Mouse (Mus musculus) WW6 (cell line): Measurements from ENCODE around the gene Ltbp4.

Experiments
- DNase-seq: peaks from one replicate; pipeline ENCODE4 v3.0.0-alpha.2; 2013; ENCODE audit warnings: low read depth, low spot score

The Ltbp4 gene

GRCm38 (mm10) chr7:27298816-27299215 lies 38.7 kb downstream of the Ltbp4 start:
- DNase-seq: no peak

- DNase-seq: no peak
These were observed 39.4 kb downstream of the Ltbp4 start for GRCm38 (mm10) chr7:27298033-27298610.

- no peak for DNase-seq
These were observed 41.0 kb downstream of the Ltbp4 start for GRCm38 (mm10) chr7:27296518-27296917.

DNA sequence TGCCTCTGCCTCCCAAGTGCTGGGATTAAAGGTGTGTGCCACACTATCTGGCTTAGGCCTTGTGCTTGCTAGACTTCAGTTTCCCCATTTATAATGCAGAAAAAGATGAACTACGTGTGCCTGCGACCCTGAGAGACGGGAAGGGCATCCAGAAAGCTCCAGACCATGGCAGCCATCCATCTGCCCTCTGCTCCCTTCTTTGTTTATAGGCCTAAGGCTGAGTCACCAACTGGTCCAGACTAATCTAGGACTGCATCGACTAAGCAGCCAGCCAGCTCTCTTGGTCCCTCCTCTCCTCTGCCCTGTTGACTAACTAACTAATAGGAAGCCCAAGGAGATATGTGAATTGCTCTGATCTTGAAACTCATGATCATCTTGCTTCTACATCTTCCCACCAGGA lies 41.5 kb downstream of the Ltbp4 start:
- DNase-seq: no peak

DNA sequence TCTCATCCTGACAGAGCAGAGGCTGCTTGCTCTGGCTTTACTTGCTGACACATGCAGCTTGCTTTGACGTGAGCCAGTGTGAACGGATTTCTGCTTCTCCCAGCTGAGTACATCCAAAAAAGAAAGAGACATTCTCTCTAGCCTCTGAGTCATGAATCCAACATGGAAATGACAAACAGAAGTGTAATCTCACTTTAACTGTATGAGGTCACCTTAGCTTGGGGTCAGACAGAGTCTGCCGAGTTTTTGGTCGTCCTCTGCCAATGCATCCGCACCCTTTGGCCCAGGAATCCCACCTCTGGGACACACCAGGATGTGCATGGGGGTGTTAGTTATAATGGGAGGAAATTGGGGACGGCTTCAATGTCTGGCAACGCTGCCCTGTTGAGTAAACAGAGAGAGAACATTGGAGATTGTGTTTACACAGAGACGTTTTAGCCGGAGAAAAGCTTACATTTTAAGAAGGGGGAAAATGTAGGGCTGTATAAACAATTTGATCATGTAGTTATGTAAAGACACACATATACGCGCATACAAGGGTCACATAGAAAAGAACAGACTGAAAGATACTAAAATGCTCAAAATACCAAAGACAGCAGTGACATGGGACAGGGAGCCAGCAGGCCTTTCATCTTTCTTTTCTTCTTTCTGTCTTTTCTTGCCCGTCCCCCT lies 45.6 kb downstream of the Ltbp4 start:
- DNase-seq: no peak

- no peak for DNase-seq
These were observed 46.9 kb downstream of the Ltbp4 start for GRCm38 (mm10) chr7:27290555-27290954.

GRCm38 (mm10) chr7:27288732-27289131 lies 48.8 kb downstream of the Ltbp4 start:
- DNase-seq: no peak

- peak; percentile 62 for DNase-seq
These were observed 51.8 kb downstream of the Ltbp4 start for GRCm38 (mm10) chr7:27285698-27286066.

GRCm38 (mm10) chr7:27284865-27285697 lies 52.4 kb downstream of the Ltbp4 start:
- peak; percentile 90 for DNase-seq

- no peak for DNase-seq
These were observed 55.3 kb downstream of the Ltbp4 start for GRCm38 (mm10) chr7:27282225-27282624.

DNA sequence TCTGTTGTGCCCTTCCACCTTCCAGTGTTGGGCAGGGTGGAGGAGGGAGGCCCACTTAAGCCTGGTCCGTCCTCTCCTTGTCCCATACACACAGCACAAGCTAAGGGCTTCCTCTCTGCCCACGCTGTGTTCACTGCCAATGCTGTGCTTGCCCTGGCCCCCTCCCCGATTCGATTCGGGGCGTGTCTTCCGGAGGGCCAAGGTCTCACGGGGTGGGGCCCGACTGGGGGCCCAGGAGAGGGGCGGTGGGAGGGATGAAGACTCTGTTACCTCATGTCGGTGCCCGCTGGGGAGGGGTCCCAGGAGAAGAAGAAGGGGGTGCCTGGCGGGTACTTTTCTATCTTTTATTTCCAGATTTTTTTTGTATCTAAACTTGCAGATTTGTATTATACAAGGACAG lies 55.8 kb downstream of the Ltbp4 start:
- DNase-seq: no peak

- DNase-seq: no peak
These were observed 60.3 kb downstream of the Ltbp4 start for GRCm38 (mm10) chr7:27277191-27277590.

DNA sequence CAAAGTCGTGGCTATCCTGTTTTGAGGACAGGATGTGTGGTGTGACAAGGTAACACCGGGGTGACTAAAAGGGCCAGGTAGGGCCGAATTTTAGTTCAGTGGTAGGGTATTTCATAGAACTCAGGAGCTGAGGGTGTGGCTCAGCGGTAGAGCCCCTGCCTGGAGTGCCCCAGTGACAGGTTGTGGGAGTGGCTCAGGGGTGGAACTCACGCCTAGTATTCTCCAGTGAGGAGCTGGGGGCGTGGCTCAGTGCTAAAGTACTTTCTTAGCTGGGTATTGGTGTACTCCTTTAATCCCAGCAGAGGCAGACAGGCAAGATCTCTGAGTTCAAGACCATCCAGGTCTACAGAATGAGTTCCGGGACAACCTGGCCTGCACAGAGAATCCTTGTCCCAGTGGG lies 61.5 kb downstream of the Ltbp4 start:
- no peak for DNase-seq

GRCm38 (mm10) chr7:27274916-27275315 lies 62.6 kb downstream of the Ltbp4 start:
- no peak for DNase-seq

GRCm38 (mm10) chr7:27273739-27274351 lies 63.6 kb downstream of the Ltbp4 start:
- DNase-seq: peak; percentile 87

- DNase-seq: no peak
These were observed 66.1 kb downstream of the Ltbp4 start for GRCm38 (mm10) chr7:27271423-27271822.

DNA sequence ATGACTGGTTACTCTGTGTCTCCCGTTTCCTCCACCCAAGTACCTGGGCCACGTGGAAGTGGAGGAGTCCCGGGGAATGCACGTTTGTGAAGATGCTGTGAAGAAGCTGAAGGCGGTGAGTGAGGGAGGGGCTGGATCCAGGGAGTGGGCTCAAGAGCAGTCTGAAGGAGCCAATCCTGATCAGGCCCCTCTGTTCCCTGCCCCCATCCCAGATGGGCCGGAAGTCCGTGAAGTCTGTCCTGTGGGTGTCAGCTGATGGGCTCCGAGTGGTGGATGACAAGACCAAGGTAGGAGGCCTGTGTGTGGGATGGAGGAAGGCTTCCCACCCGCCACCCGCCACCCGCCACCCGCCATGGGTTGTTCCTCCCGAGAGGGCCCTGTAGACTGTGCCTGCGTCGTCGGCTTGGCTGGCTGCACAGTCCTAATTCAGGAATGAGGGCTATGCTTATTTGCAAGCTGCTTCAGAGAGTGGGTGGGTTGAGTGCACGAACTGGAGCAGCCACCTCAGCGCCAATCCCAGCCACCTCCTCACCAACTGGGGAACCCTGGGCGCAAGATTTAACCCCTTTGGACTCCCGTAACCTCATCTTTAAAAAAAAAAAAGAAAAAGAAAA lies 70.9 kb downstream of the Ltbp4 start:
- DNase-seq: no peak

DNA sequence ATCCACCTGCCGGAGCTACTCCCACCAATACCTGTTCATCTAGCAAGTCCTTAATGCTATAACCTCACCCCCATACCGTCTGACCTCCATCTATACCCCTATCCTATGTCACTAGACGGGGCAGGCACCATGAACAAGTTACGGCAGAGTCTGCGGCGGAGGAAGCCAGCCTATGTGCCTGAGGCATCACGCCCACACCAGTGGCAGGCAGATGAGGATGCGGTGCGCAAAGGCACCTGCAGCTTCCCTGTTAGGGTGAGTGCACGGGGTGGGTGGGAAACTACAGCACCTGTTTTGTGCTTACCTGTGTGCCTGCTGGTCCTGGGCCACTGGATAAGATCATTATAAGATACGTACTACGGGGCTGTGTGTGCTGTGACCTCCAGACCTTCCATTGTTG lies 72.7 kb downstream of the Ltbp4 start:
- DNase-seq: no peak

DNA sequence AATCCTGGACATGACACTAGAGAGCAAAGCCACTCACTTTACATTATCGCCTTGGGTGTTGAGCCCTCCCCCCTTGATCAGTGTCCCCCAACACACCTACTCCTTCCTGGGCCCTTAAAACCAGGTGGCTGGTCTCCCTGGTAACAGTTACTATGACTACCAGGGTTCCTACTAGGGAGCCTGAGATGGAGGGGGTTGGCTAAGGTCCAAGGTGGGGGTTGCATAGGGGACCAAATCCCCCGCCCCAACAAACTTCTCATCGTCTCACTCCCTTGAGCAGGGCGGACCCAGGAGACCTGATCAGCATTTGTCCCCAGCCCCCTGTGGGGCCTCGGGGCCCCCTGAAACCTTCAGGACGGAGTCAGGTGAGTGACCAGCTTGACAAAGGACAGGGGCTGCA lies 75.6 kb downstream of the Ltbp4 start:
- no peak for DNase-seq

DNA sequence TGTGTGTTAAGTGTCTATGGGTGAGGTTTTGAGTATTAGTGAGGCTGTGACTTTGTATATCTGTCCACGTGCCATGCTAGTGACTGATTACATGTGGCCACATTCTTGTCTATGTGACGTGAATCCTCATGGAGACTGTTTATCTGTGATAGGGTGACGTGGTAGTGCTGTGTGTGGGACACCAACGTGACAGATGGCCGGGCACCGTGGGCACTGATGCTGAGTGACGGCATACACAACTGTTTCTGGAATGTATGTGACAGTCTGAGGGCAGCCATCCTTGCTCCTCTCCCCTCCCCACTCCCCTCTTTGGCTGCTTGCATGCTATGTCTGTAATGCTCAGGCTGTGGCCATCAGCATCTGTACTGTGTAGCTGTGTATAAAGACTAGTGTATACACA lies 76.6 kb downstream of the Ltbp4 start:
- DNase-seq: no peak

DNA sequence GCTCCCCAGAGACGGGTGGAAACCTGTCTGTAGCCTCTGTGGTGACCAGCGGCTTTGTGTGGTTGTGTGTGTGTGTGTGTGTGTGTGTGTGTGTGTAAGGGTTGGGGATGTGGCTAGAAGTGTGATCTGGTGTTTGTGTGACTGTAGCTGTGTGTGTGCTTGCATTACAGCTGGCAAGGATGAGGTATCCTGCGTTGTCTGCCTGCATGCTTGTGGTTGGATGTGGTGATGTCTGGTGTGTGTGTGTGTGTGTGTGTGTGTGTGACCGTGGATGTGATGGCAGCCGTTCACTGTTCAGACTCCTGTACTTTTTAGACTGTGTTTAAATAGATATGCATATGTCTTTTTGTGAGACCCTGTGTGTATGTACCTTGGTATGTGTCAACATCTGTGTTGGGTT lies 77.7 kb downstream of the Ltbp4 start:
- DNase-seq: no peak

DNA sequence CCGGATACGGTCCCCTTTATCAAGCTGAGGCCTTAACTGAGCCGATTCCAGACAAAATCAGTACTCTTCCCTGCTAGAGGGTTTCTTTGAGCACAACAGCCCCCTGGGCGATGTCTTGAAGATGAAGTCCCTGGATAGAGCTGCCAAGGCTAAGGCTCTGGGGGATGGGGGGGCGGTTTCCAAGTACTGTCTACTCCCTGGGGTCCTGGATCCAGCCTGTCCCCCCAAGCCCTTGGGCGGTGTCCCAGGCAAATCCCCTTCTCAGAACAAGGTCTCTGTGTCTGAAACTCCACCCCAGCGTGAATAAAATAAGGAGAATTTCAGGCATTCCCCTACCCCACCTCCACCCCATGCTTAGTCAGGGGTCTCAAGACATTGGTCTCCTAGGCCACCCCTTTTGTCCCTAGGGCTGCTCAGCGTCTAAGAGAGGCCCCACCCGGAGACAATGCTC lies 78.2 kb downstream of the Ltbp4 start:
- no peak for DNase-seq
